Mouse (Mus musculus) erythroblast, embryonic 14.5 days (primary cell): ENCODE measurements around the gene Shroom3.

Source experiments
- GATA1 ChIP-seq: IDR thresholded peaks from 2 replicates; pipeline ENCODE4 v1.6.1; 2012; ENCODE audit warnings: low read length, inconsistent platforms, mixed read lengths
- TAL1 ChIP-seq: IDR thresholded peaks from 3 replicates; pipeline ENCODE4 v1.6.1; 2012; ENCODE audit warnings: low read length, inconsistent platforms, mixed read lengths

GRCm38 (mm10) chr5:92872991-92873390 lies 189.8 kb downstream of the Shroom3 start:
- TF ChIP-seq GATA1 (no peak), TAL1 (no peak)
